Mouse (Mus musculus) ovary, adult 18-20 months (tissue): ENCODE results near the gene Tmprss2.
A peak's percentile ranks its signal among the peaks of the same experiment; 100 is the strongest.

ENCODE experiments used
- DNase-seq: peaks from one replicate; pipeline ENCODE4 v3.0.0; 2022; ENCODE audit warnings: low spot score, mixed read lengths

Tmprss2 gene

DNA sequence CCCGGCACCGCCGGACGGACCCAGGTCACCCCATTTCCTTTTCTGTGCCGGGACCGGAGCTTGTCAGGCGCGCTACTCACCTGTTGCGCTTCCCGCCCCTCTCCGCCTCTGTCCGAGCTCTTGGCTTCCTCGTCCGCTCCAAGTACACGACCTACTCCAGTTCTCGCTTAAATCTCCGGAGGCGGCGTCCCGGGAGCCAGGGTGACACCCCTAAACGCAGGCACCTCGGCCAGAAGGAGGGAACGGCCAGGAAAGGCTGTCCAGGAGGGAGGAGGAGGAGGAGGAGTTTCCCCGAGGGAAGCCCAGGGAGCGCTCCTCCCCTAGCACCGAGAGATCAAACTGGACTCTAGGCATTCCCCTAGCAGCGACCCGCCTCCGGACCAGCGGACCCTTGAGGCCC lies at the start of gene Tmprss2:
TSS of gene Tmprss2 (minus strand) at position 257 of the 400 bp plus-strand sequence.
- DNase-seq = peak; percentile 24

DNA sequence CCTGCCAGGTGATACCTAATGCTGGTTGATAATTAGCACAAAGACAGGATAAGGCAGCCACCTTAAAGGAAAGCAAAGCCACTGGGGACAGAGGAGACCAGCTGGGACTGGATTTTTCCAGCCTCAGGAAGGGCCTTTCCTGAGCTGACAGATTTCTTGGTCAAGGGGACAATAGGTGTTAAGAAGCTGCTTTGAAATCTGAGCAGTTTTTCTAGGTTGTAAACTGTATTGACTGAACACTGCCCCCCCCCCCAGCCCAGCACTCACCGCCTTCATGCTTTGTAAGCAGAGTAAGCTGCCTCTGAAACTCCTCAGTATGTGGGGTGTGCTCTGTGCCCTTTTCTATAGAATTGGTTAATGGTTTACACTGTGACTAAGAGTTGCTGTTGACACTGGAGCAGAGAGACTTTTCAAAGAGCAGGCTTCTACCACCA lies 48.2 kb upstream of the Tmprss2 start:
- DNase-seq = no peak

DNA sequence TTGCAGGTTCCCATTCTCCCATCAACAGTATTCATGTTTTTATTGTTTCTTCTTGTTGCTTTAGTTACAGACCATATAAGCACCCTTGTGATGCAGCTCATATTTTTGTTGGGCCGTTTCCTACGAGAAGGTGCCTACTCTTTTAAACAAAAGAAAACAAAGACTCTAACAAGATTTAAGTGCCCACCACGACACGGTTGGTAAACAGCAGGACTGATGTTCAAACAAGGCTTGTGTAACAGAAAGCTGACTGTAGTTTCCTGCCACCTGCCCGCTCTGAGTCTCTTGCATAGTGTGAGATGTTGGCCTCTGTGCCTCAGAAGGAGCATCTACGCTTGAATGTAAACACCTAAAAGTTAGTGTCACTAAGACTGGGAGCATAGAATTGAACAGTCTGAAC lies 47.5 kb upstream of the Tmprss2 start:
- DNase-seq = no peak

DNA sequence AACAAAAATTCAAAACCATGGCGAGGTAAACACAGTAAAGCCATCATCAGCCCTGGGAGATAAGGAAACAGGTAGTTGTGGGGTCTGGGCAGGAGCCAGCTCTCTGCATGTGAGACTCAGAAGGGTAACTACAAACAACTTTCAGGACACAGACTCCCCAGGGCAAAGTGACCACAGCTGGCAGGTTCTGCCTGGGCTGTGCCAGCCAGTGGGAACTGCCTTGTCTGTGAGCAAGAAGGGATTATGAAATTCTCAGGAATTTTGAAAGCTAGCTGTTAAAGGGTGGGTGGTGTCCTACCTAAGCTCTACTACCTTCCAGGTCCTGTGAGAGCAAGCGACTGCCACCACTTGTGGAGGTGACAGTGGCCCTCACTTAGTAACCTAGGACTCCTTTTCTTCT lies 44.8 kb upstream of the Tmprss2 start:
- no peak for DNase-seq

DNA sequence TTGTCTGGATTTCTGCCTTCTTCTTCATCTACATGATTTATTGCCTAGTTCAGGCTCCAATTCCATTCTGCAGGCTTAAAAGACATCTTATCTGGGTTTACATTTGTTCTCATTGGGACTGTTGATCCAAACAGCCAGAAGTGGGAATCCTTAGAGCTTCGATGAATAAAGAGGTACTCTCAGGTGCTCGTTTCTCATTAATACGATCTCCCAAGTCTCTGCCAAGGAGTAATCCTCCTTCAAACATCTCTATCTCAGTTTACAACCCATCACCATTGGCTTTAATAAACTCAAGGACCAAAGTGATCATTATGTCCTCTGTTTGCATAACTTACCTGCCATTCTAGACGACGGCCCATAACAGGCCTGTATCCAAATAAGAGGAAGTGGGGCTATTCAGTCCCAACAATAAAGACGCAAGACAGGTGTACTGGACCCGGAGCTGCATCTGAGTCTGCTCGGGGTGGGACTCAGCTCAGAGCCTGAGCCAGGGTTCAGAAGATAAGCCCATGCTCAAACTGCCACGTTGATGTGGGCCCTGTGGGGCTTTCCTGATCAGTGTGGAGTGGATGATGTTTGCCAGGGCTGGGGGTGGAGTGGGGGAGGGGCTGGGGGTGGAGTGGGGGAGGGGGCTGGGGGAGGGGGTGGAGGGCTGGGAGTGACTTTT lies 38.7 kb upstream of the Tmprss2 start:
- no peak for DNase-seq

DNA sequence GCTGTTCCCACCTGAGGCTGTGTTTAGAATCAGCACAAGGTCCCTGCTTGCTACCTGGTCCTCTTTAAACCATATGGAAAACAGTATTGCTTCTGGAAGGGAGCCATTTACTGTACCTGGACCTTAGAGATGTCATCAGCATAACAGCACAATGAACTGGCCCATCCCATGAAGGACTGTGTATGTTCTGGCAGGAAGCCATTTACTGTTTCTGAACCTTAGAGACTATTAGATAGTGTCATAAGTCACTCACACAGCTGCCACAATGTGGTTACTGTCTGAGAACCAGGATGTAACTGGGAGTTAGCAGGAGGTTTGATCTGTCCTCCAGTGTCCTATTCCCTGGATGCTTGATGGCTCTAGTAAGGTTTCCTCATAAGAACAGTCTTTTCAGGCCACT lies 33.7 kb upstream of the Tmprss2 start:
- no peak for DNase-seq

DNA sequence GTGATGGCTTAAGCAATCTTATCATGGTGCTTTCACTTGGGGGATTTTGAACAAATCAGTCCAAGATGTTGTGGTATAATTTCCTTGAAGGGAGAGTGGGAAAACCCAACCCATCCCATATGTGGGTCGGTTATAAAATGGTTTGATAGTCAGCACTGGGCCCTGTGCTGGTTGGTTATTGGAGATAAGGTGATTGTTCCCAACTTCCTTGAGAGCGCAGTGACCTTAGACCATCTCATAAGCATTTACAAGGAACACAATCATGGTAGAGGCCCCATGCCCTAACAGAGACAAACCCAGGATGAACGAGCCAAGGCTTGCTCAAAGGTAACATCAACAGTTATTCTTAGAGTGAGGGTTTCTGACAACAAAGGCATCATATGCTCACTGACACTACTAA lies 28.6 kb upstream of the Tmprss2 start:
- no peak for DNase-seq

DNA sequence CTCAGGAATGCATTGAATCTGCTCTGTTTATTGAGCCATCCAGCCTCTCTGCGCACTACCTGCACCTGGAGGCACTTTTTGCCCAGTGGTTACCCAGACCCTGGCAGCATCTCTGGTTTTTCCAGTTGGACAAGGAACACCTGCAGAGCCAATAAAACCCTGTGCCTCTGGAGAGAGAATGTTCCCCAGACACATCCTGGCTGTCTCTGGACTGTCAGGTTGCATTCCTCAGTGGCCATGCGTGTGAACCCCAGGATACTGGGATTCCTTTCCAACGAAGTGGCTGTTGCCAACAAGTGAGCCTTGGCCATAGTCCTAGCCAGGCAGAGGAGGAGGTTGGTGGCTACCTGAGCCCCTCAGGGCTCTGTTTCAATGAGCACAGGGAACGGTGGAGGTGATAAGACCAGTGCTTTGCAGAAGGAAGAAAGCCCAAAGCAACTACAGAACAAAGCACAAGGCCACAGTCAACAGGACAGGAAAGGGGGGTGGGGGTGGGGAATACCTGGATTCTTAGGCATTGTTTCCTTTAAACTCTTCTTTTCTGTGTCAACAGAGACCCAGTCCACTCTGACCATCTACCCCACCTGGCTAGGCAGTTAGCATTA lies 22.0 kb upstream of the Tmprss2 start:
- DNase-seq = no peak

DNA sequence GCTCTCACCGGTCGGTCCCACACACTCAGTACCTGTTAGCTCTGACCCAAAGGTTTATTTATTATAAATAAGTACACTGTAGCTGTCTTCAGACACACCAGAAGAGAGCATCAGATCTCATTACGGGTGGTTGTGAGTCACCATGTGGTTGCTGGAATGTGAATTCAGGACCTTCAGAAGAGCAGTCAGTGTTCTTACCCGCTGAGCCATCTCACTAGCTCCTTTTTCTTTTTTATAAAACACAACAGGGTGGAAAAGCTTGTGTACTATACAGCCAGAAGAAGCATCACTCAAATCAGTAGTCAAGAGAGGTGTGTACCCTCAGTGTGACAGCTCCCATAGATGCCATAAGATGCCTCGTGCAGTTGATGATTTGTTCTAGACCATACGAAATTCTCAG lies 12.2 kb upstream of the Tmprss2 start:
- no peak for DNase-seq

DNA sequence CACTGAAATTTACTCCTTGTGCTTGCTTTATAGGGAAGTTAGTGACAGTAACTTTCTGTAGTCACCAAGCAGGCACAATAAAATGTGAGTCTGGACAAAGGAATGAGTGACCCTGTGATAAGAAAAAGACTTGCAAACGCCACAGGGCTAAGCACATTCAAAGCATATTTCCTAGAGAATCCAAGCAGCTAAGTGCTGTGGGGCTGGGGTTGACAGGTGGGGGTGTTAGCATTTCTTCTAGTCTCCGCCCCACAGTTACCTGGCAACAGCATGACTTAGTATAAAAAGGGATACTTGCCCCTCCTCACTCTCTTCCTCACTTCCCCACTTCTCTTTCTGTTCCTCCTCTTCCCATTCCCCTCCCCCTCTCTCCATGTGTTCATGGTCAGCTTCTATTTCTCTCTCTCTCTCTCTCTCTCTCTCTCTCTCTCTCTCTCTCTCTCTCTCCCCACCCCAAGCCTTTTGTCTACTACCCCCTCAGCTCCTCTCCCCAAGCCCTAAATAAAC lies 11.4 kb upstream of the Tmprss2 start:
- no peak for DNase-seq

DNA sequence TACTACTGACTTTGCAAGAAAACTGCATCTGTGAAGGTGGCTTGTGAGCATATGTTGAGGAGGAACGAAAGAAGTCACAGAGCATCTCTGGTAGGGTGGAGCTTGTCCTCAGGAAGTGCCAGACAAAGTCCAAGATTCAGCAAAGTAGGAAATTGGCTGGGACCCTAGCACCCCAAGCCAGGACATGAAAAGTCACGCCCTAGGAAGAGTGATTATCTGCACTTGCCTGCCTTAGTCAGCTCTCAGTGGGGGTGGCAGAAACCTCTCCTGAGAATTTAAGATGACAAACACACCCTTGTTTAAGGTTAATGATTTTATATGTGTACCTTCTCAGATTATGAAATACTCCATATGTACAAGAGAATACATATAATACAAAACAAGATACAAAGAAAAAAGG lies 7.3 kb upstream of the Tmprss2 start:
- DNase-seq = no peak

DNA sequence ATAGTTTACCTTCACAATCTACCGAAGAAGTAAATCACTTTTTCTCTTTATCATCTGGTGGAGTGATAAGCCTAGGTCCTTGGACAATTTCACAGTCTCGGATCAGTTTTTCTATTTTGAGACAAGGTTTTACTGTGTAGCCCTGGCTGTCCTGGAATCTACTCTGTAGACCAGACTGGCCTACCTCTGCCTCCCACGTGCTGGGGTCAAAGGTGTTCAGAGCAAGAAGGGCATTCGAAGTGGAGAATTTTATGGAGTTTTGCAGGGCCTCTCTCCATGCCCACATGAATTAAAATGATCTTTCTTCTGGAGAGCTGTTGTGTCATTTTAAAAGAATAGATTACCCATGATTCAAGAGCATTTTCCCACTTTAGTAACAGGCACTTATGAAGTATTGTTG lies 1.0 kb upstream of the Tmprss2 start:
- DNase-seq = no peak

DNA sequence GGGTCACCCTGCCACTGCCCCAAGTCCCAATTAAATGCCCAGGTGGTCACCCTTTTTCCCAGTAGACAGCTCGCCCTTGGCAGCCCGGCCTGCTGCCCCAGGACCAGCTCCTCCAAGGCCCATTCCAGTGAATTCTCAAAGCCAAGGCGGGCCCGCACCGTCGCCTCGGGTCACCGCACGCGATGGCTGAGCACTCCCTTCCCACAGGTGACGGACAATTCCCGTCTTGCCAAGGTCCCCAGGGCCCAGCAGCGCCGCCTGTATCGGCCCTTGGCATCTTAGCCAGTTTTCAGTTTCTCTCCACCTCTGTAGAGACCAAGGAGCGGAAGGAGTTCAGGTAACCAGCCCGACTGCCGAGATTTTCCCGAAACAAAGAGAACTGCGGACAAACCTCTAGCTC lies 749 bp downstream of the Tmprss2 start:
- DNase-seq = no peak

DNA sequence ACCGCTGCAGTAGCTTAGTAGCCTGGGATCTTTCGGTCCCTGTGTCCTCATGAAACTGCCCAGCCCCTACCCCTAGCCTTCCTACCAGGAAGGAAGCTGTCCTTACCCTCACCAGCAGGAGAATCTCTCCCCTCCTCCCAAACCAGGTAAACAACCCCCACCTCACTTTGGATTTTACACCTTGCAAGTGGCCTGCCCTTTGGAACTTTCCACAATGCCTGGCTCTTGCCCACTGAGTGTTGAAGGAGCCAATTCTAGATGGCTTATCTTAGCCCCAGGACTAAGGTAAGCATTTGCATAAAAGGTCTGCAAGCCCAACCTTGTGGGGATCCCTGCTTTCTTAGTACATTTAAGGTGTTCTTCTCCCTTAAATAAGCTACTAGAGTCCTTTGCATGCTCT lies 1.3 kb downstream of the Tmprss2 start:
- DNase-seq = no peak

DNA sequence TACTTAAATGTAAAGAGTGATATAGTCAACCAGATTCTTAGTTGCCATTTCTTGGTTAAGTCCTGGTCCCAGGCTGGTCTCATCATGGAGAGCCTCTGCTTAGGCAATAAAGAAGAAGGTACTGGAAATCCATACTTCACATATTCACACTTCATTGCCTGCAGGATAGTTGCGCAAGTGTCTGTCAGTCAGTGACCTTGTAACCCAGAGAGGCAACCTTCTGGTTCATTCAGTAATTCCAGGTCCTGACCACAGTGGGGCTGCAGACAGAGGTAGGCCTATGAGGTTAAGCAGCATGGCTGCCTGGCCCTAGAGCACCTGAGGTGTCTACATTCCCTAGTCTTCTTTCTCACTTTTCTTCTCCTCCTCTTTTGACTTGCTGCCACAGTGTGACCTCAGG lies 3.0 kb downstream of the Tmprss2 start:
- no peak for DNase-seq

DNA sequence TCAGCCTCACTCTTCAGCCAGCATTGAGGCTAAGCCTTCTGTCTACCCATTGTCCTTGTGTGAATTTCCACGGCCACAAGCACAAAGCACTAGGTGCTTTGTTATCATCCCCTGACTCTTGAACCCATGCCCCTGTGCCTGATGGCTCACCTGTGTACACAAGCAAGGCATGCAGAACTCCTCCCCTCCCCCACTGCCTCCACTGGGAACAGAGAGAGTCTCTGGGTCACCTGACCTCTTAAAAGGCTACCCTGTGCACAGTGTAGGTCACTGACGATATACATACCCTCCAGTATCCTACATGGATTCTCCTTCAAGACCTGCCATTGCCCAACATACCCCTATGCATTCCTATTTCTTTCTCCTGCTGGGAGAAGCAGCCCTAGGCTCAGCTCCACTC lies 4.2 kb downstream of the Tmprss2 start:
- DNase-seq = no peak

DNA sequence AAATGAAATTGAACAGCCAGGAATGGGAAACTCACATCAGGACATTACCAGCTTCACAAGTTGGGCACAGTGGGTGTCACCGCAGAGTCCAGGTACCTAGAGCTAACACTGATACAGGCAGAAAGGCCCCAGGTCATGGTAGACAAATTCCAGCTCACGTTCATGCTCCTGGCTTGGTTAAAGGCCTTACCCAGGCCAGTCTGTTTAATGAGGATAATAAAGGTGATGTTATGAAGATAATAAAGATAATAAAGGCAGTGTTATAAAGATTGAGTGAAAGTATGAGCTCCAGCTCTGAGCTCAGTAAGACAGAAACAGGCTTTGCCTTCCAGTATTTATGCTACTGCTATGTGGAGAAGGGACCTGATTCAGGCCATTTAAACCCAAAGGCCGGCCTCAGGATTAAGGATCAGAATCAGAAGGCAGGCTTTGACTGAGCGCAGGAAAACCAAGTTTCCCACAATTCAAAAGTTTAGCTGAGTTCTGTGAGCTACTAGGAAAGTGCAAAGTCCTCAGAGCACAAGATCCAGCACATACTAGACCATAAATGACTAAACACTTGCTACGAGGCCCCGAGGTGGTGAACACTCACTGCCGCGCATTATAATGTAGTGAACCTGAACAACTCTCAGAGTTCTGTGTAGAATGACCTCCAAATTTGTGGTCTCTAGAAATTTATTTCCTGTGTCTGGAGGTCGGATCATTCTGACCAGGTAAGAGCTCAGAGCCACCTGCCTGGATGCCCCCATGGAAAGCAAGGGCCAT lies 4.9 kb downstream of the Tmprss2 start:
- DNase-seq = no peak

DNA sequence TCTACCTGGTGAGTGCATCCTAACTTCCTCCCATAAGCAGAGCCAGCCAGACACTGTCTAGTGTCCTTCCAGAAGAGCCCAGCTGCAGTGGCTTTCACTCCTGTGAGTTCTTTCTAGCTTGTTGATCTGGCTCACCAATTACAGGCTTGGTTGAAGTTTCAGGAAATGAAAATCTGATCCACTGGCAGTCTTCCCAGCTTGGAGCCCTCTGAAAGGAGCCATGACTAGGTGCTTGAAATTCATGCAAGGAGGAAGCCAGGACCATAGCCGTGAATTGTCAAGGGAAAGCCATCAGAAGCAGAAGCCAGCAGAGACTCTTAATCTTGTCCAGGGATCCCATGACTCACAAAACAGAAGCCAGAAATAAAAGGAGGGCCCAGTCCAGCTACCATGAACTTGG lies 8.7 kb downstream of the Tmprss2 start:
- DNase-seq = no peak

DNA sequence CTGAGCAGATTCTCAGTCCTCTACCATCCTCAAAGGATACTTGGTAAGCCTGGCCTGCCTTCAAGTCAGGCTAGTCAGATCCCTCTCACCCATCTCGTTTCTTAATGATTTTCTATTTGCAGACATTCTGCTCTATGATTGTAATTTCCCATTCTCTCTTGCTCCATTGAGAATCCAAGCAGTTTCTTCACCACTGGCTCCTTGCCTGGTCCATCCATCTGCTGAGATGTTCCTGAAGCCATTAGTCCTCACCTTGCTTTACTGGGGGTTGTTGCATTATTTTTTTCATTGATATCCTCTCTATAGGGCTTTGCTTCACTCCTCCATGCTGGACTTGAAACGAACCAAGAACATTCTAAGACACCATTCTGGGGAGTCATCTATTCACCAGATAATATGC lies 10.4 kb downstream of the Tmprss2 start:
- no peak for DNase-seq

DNA sequence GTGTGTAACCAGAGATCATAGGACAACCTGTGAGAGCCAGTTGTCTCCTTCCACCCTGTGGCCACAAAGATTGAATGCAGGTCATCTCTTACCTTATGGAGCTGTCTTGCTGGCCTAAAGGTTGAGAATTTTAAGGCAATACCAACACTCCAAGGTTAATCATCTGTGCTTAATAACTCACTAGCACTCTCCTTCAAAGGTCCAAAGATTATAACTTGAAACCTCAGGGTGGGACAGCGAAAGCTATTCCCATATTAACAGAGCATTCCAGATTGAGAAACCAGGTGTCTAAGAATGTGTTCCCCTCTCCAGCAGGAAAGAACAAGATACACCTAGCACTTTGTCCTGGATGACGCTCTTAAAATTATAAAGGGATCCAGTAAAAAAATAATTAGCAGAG lies 12.9 kb downstream of the Tmprss2 start:
- DNase-seq = no peak

DNA sequence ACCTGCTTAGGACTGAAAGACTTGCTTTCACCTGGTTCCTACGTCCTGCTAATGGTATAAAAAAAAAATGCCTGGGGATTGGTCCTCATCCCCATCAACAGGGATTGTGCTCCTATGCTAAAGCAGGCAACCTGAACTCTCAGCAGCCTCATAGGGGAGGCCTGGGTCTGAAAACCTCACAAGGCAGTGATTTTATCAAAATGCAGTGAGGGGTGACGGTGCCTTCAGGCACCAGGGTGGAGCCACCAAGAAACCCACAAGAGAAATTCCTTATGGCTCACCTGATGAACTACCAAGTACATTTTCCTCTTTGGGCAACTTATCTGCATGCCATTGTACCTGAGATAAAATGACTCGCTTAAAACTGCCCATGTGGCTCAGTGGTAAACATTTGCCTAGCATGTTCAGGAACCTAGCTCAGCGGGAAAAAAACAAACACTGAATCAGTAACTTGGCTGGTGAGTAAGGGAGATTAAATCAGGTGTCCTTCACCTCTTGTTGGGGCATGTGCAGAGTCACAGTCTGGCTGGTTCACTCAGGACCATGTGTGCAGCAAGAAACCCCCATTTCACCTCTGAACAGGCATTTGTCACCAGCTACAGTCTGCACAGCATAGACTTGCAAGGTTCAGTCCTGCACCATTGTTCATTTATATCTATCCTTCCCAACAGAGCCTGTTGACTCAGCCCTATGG lies 17.0 kb downstream of the Tmprss2 start:
- DNase-seq = no peak

DNA sequence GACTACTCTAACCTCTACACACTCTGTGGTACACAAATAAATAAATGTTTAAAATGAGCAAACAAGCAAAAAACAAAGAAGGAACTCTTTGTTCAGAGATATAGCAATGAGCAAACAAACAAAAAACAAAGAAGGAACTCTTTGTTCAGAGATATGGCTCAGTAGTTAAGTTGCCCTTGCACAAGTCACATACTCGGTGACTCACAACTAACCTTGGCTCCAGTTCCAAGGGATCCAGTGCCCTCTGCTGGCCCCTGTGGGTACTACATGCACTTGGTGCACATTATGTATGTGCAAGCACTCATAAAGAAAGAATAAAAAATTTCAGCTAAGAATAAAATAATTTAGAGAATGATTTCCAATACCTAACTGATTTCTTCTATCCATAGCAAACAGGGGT lies 17.9 kb downstream of the Tmprss2 start:
- no peak for DNase-seq

DNA sequence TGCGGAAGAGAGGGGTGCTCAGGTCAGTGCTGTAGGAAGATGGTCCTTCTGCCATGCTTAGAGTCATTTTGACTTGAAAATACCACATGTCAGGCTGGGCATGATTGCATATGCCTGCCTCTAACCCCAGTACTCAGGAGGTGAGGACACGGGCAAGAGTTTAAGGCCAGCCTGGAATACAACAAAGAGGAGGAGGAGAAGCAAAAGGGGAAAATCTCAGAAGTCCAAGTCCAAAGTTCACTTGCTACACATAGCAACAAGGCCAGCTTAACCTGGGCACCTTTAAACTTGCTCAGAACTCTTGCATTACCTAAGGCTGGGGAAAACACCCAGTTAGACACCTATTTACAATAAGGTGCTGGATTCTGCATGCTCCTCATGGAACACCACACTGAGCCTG lies 19.5 kb downstream of the Tmprss2 start:
- DNase-seq = no peak
